Mouse (Mus musculus) stomach, embryonic 14.5 days (tissue): ENCODE measurements around the gene Fiz1. TPM values are rescaled to one million over a fixed set of nuclear protein-coding genes. Genes with fewer than 3 reads are reported as not detected.

ENCODE experiments used
- ATAC-seq: fragments of 200-750 bp; cut with Nextera tagmentation; 2 replicates; pipeline ENCODE4 v1.8.0; 2017; ENCODE audit warnings: low read depth, moderate TSS enrichment; ENCODE audit not compliant: insufficient number of reproducible peaks, insufficient read depth, low FRiP score
- H3K27ac ChIP-seq: fragments of 300-500 bp; sonication (generic); 2 replicates; pipeline ENCODE4 v1.5.1; 2014; ENCODE audit warnings: mild to moderate bottlenecking, low read length, moderate library complexity, mixed read lengths
- H3K27me3 ChIP-seq: fragments of 300-500 bp; sonication (generic); 2 replicates; pipeline ENCODE4 v1.6.1; 2014; ENCODE audit warnings: low read length, control low read depth, mixed read lengths; ENCODE audit not compliant: control insufficient read depth, insufficient read depth
- H3K36me3 ChIP-seq: fragments of 300-500 bp; sonication (generic); 2 replicates; pipeline ENCODE4 v1.6.1; 2014; ENCODE audit warnings: mild to moderate bottlenecking, control low read depth, low read length, moderate library complexity, mixed read lengths; ENCODE audit not compliant: control insufficient read depth, insufficient read depth
- H3K4me1 ChIP-seq: fragments of 300-500 bp; sonication (generic); 2 replicates; pipeline ENCODE4 v1.6.1; 2014; ENCODE audit warnings: low read length, control low read depth, mixed read lengths; ENCODE audit not compliant: control insufficient read depth, insufficient read depth
- H3K4me2 ChIP-seq: fragments of 300-500 bp; sonication (generic); replicated peaks from 2 replicates; pipeline ENCODE4 v1.6.1; 2014; ENCODE audit warnings: low read depth, low read length, control low read depth
- H3K4me3 ChIP-seq: fragments of 300-500 bp; sonication (generic); 2 replicates; pipeline ENCODE4 v1.5.1; 2014; ENCODE audit warnings: low read depth, low read length, control low read depth
- H3K9ac ChIP-seq: fragments of 300-500 bp; sonication (generic); replicated peaks from 2 replicates; pipeline ENCODE4 v1.6.1; 2014; ENCODE audit warnings: low read depth, mild to moderate bottlenecking, control low read depth, low read length, moderate library complexity, mixed read lengths
- H3K9me3 ChIP-seq: fragments of 300-500 bp; sonication (generic); 2 replicates; pipeline ENCODE4 v1.6.1; 2016; ENCODE audit warnings: low read depth, low read length, control low read depth; ENCODE audit not compliant: control insufficient read depth
- WGBS: fragments of 180-500 bp; shearing (Covaris S2); extraction: QIAGEN DNeasy Blood & Tissue Kit; methylation state at CpG from one replicate; pipeline ENCODE4 v1.1.7; 2014; 5-methylcytosine and 5-hydroxymethylcytosine counted together
- polyA plus RNA-seq: library from polyadenylated mRNA; unstranded; fragments of >200 nt; fragmentation: Nextera tagmentation; extraction: Ambion mirVana; gene quantifications from 2 replicates; pipeline ENCODE4 v1.2.1, GENCODE M21; 2014

The Fiz1 gene
- polyA plus RNA-seq, 1 experiment from 2014 or later, result 33.0 TPM

DNA sequence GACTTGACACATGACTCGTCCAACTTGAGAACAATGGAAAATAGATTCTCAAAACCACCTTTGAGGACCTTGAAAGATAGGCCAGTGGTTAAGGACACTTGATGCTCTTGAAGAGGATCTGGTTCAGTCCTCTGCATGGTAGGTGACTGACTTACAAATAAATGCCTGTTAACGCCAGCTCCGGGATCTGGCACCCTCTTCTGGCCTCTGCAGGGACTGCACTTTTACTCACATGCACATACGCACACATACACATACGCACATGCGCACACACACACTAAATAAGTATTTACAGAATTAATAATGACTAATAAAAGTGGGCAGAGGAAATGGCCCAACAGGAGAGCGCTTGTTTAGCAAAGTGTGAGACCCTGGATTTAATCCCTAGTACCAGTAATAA lies 37.7 kb downstream of the Fiz1 start:
- H3K4me1 ChIP-seq, result no peaks in the 10 kb centered on the region
- WGBS, result 88% methylated on average over 7 of the region's 7 CpGs
- no peak overlapping the region for H3K9ac ChIP-seq
- H3K27ac ChIP-seq, result no peak overlapping the region
- H3K4me2 ChIP-seq, result no peak overlapping the region
- no peaks in the 10 kb centered on the region for H3K9me3 ChIP-seq
- H3K27me3 ChIP-seq, result no peaks in the 10 kb centered on the region
- ATAC-seq, result no peak
- H3K4me3 ChIP-seq, result no peak overlapping the region
- no peaks in the 10 kb centered on the region for H3K36me3 ChIP-seq

DNA sequence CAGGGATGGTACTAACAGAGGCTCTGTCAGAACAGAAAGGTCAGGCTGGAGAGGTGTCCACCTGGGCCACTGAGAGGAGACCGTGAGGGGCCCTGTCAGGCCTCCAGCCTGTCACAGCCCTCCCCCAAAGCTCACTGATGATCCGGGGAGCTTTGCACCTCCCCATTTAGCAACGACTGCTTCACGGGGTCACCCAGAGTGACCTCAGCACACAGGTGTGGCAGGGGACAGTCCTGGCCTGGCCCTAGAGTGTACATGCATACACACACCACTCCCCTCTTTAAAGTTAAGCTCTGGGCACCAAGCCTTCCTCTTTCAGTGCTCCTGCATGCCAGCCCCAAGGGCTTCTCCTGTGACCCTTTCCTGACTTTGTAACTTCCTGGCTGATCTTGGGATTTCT lies 39.0 kb downstream of the Fiz1 start:
- Histone ChIP-seq H3K36me3 (no peaks in the 10 kb centered on the region), H3K9me3 (no peaks in the 10 kb centered on the region), H3K4me3 (no peak overlapping the region), H3K9ac (no peak overlapping the region), H3K4me1 (no peaks in the 10 kb centered on the region), H3K27ac (no peak overlapping the region), H3K27me3 (no peaks in the 10 kb centered on the region), H3K4me2 (no peak overlapping the region)
- no peak for ATAC-seq
- WGBS, result 52% methylated on average over 4 of the region's 4 CpGs

DNA sequence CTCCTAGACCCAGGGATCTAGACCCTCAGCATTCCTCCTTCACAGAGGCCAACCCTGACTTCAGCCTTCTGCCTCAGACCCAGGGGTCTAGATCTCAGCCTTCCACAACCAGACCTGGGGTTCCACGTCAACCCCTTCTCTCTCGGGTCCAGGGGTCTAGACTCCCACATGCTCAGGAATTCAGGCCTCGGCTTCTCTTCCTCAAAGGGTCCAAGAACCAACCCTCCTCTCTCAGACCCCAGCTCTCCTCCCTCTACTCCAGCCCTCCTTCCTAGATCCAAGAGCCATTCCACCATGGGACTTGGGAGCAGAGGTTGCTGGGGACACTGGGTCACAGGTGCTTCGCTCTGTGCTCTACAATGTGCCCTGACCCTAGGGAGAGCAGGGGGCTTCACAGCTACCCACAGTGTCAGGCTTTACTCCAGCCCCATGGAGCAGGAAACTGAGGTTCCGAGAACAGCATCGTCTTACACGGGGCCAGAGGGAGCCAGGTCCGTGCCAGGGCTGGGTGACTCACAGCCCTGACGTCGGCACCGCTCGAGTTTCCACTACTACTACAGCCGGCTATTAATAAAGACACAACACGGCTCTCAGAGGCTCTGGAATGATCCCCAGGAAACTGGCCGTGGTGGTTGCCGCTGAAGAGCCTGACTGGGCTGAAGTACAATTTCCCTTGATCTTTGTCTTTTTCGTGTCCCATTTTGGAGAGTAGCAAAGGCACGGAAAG lies 42.0 kb downstream of the Fiz1 start:
- H3K4me1 ChIP-seq, result no peaks in the 10 kb centered on the region
- no peak overlapping the region for H3K4me3 ChIP-seq
- H3K27ac ChIP-seq, result no peak overlapping the region
- no peaks in the 10 kb centered on the region for H3K27me3 ChIP-seq
- H3K9ac ChIP-seq, result no peak overlapping the region
- H3K9me3 ChIP-seq, result no peaks in the 10 kb centered on the region
- H3K4me2 ChIP-seq, result no peak overlapping the region
- WGBS, result 72% methylated on average over 18 of the region's 18 CpGs
- no peaks in the 10 kb centered on the region for H3K36me3 ChIP-seq
- no peak for ATAC-seq

DNA sequence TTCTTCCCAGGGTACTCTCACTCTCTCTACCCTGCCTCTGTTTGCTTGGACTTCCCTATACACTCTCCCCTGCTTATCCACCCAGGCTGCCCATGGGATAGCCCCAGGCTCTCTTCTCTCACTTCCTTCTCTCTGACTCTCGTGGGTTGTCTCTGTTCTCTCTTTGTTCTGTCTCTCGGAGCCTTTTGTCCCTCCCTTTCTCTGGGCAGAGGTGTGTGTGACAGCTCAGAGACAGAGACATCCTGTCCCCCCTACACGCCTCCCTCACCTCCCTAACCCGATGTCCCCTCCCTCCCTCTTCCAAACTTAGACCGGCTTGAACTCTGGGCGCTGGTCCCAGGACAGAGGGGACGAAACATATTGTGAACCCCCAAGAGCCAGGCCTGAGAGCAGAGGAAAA lies 42.8 kb downstream of the Fiz1 start:
- WGBS, result 13% methylated on average over 7 of the region's 7 CpGs
- no peak overlapping the region for H3K9ac ChIP-seq
- H3K36me3 ChIP-seq, result no peaks in the 10 kb centered on the region
- H3K27me3 ChIP-seq, result no peaks in the 10 kb centered on the region
- no peaks in the 10 kb centered on the region for H3K9me3 ChIP-seq
- no peaks in the 10 kb centered on the region for H3K4me1 ChIP-seq
- no peak overlapping the region for H3K27ac ChIP-seq
- H3K4me3 ChIP-seq, result no peak overlapping the region
- H3K4me2 ChIP-seq, result no peak overlapping the region
- no peak for ATAC-seq

DNA sequence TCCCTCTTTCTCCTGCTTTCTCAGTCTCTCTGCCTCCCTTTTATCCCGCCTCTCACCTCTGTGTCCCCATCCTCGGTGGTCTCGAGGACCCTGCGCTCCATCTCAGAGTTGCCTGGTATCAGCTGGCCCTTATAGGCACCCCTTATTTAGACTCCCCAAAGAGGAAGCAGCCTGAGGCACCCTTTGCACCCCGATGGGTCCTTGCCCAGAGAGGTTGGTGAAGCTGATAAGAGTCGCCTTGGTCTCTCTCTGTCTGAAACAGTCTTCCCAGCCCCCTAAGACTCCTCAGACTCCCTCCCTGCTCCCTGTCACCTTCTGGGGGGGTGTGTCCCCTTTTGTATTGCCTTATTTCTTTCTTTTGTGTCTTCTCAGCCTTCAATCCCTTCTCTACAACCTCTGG lies 43.4 kb downstream of the Fiz1 start, which contains the start of gene Sbk3:
TSS of gene Sbk3 (minus strand) at position 101 of the 400 bp plus-strand sequence.
- Histone ChIP-seq H3K9me3 (no peaks in the 10 kb centered on the region), H3K4me1 (no peaks in the 10 kb centered on the region), H3K27ac (no peak within 1 kb of the TSS), H3K9ac (no peak within 1 kb of the TSS), H3K4me3 (no peak within 1 kb of the TSS), H3K27me3 (no peaks in the 10 kb centered on the region), H3K4me2 (no peak within 1 kb of the TSS), H3K36me3 (no peaks in the 10 kb centered on the region)
- WGBS, result 40% methylated on average over 6 of the region's 6 CpGs
- no peak for ATAC-seq

DNA sequence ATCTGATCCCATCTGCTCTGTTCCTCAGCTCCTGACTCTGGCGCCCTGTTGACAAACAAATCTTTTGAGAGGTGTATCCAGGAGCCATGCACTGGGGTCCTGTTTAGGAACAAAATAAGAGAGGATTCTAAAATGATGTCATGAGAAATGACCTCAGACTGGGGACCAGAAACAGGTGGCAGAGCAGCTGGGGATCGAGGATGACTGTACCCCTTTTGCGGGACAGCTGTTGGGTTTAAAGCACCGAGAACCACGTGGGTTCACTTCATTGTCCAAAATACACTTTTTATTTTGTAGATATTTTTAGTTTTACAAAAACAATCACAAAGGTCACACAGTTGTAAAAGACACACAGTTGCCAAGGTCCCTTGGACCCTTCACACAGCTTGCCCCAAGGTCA lies 49.5 kb downstream of the Fiz1 start:
- WGBS, result 74% methylated on average over 5 of the region's 5 CpGs
- Histone ChIP-seq H3K27ac (no peak overlapping the region), H3K4me2 (no peak overlapping the region), H3K4me1 (no peaks in the 10 kb centered on the region), H3K36me3 (no peaks in the 10 kb centered on the region), H3K27me3 (no peaks in the 10 kb centered on the region), H3K9ac (no peak overlapping the region), H3K9me3 (no peaks in the 10 kb centered on the region), H3K4me3 (no peak overlapping the region)
- ATAC-seq, result no peak

DNA sequence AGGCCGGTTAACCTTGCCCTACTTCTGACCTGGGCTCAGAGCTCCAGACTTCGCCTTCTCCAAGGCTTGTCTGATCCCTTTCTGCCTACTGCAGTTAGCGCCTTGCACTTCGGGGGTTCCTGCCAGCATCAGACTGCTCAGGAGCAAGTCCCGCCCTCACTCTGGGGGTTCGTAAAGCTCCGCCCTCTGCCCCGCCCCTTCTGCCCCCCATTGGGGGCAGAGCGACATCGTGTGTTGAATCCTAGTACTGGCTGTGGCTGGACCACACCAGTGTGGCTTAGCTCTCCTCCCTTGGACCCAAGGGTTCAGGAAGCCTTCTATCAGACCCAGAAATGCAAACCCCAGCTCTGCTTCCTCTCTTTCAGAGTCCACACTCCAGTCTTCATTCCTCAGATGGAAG lies 50.2 kb downstream of the Fiz1 start, which contains the start of gene Sbk2:
TSS of gene Sbk2 (minus strand) at position 135 of the 400 bp plus-strand sequence.
- H3K36me3 ChIP-seq, result no peaks in the 10 kb centered on the region
- H3K9me3 ChIP-seq, result no peaks in the 10 kb centered on the region
- WGBS, result 6% methylated on average over 10 of the region's 10 CpGs
- ATAC-seq, result peak; percentile 80
- no peaks in the 10 kb centered on the region for H3K27me3 ChIP-seq
- H3K4me3 ChIP-seq, result no peak within 1 kb of the TSS
- no peaks in the 10 kb centered on the region for H3K4me1 ChIP-seq
- H3K4me2 ChIP-seq, result no peak within 1 kb of the TSS
- no peak within 1 kb of the TSS for H3K27ac ChIP-seq
- H3K9ac ChIP-seq, result no peak within 1 kb of the TSS

DNA sequence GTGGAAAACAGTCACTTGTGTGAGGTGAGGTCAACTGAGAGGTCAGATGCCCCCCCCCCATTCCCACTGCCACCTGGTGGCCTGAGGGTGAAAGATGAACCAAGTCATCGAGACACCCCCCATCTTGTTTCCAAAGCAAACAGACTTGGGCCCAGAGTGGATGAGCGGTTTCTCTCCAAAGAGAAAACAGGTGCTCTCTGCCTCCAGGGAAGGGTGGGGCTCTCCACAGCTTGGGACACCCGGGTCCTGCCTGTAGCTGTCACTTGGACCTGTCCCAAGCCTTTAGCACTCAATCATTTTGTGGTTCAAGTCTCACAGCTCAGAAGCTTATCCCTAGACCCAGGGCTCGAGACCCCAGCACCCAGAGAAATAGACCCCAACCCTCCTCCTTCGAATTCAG lies 51.0 kb downstream of the Fiz1 start:
- Histone ChIP-seq H3K4me1 (no peaks in the 10 kb centered on the region), H3K9me3 (no peaks in the 10 kb centered on the region), H3K27me3 (no peaks in the 10 kb centered on the region), H3K36me3 (no peaks in the 10 kb centered on the region), H3K4me3 (no peak overlapping the region), H3K27ac (no peak overlapping the region), H3K9ac (no peak overlapping the region), H3K4me2 (no peak overlapping the region)
- ATAC-seq, result 0 out of 2 replicates have a peak, but pooled peaks have one; percentile 7
- 71% methylated on average over 5 of the region's 5 CpGs for WGBS

DNA sequence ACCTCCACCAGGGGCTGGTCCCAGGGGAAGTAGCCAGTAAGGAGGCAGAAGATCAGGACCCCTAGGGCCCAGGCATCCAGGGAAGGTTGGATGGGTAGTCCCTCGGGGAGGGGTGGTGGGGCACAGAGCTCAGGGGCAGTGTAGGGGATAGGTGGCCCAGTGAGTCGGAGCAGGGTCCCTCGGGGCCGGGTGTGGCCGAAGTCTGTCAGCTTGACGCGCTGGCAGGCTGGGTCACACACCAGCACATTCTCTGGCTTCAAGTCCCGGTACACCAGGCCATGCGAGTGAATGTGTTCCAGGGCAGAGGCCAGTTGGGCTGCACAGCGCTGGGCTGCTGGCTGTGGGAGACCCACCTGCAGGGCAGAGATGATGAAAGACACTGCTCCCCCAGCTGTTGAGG lies 57.1 kb downstream of the Fiz1 start:
- H3K27me3 ChIP-seq, result no peaks in the 10 kb centered on the region
- WGBS, result 78% methylated on average over 10 of the region's 10 CpGs
- no peak for ATAC-seq

More for the DNA sequence above, 57.1 kb downstream of the Fiz1 start:
- H3K36me3 ChIP-seq, result no peaks in the 10 kb centered on the region
- no peak overlapping the region for H3K9ac ChIP-seq
- H3K9me3 ChIP-seq, result no peaks in the 10 kb centered on the region
- H3K4me2 ChIP-seq, result no peak overlapping the region
- H3K27ac ChIP-seq, result no peak overlapping the region
- no peaks in the 10 kb centered on the region for H3K4me1 ChIP-seq
- H3K4me3 ChIP-seq, result no peak overlapping the region
